Mouse (Mus musculus): ENCODE measurements around the gene Gm11084. TPM values are rescaled to one million over a fixed set of nuclear protein-coding genes. Genes with fewer than 3 reads are reported as not detected.

Gm11084 gene
- not detected in 2 replicates for polyA plus RNA-seq (2012; rRNA removed)
- not detected in 2 replicates for polyA plus RNA-seq (2014; fragmentation: Nextera tagmentation; extraction: Ambion mirVana)

DNA sequence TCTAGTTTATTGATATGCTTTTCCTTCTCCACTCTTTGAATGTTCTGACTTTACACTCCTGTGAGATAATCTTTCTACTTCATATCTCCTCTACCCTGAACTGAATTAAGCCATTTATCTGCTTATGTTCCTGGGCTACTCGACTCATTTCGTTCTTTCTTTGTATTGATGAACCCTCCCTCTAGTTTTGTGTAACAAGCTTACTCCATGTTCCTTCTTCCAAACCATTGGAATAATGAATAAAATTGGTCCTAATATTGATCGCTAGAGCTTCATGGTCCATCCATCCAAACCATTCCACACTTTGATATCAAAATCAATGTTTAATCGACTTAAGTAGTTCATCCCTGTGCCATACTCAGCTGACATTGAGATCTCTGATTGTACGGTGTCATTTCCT is at the start of gene Gm11084:
Gm11084 (minus strand) TSS at position 101 of the 400 bp plus-strand sequence.
- no peaks in the 10 kb centered on the region for H3K36me3 ChIP-seq (ENCODE audit: control insufficient read depth, insufficient read depth, low read length)
- no peak within 1 kb of the TSS for H3K9ac ChIP-seq (ENCODE audit: low read depth, low read length, severe bottlenecking)
- ATAC-seq (ENCODE audit: low FRiP score, low read depth) (no peak), DNase-seq (ENCODE audit: low spot score) (no peak)
- no peak within 1 kb of the TSS for H3K27ac ChIP-seq (replicated peaks; ENCODE audit: low read depth, low read length)
- H3K9me3 ChIP-seq (ENCODE audit: control insufficient read depth, low read length) = 0 out of 2 replicates have a peak, but pooled peaks cover 5% of the 10 kb centered on the region
- H3K4me2 ChIP-seq (replicated peaks; ENCODE audit: low read depth, low read length, severe bottlenecking) = no peak within 1 kb of the TSS
- H3K4me1 ChIP-seq (ENCODE audit: control insufficient read depth, insufficient read depth, low read length) = peaks cover 6% of the 10 kb centered on the region
- no peak within 1 kb of the TSS for H3K4me3 ChIP-seq (replicated peaks; ENCODE audit: low read length)
- H3K27me3 ChIP-seq (ENCODE audit: control insufficient read depth, insufficient read depth, low read length) = no peaks in the 10 kb centered on the region
- 94% methylated on average over 5 of the region's 5 CpGs for WGBS
- no peak for TF ChIP-seq POLR2A (IDR thresholded peaks at IDR 0.05; ENCODE audit: borderline replicate concordance, extremely low read depth, insufficient read depth, insufficient read length)

DNA sequence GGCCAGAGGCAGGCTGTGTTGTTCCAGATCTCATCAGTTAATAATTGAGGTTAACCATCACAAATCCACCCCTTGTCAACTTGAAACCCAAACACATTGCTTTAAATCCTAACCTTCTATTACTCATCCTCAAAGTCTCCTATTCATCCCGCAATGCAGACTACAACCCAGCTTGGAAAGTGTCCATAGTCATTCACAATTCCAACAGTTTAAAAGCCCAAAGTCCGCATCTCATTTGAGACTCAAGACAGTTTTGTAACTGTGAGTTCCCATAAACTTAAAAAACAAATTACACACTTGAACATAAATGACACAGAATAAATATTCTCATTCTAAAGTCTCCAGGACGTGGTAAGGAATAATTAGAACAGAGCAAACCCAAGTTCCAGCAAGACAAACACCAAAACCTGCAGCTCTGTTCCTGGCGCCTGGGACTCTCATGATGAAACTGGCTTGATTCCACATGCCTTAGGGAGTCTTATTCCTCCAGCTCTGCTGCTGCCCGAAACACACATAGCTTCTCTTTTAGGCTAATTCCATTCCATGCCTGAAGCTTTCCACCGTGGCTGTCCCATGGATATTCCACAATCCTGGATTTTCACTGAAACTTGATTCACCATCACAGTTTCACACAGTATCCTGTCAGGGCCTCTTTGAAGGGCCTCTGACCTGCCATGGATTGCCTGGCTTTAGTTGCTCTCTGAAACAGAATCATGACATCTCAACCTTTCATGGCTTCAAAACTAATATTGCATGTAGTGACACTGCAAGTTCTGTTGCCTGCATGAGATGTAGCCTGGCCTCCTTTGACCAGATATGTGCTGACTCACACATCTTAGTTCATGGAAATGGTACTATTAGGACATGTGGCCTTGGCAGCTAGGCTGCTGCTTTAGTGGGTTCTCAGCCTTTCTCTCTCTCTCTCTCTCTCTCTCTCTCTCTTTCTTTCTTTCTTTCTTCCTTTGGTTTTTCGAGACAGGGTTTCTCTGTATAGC is 44.8 kb upstream of the Gm11084 start:
- Histone ChIP-seq H3K9me3 (ENCODE audit: control insufficient read depth, low read length) (no peaks in the 10 kb centered on the region), H3K27ac (replicated peaks; ENCODE audit: low read depth, low read length) (no peak overlapping the region), H3K27me3 (ENCODE audit: control insufficient read depth, insufficient read depth, low read length) (no peaks in the 10 kb centered on the region), H3K36me3 (ENCODE audit: control insufficient read depth, insufficient read depth, low read length) (no peaks in the 10 kb centered on the region), H3K4me3 (replicated peaks; ENCODE audit: low read length) (no peak overlapping the region), H3K9ac (ENCODE audit: low read depth, low read length, severe bottlenecking) (no peak overlapping the region), H3K4me2 (replicated peaks; ENCODE audit: low read depth, low read length, severe bottlenecking) (no peak overlapping the region), H3K4me1 (ENCODE audit: control insufficient read depth, insufficient read depth, low read length) (no peaks in the 10 kb centered on the region)
- WGBS = 66% methylated on average over 7 of the region's 7 CpGs
- DNase-seq (ENCODE audit: low spot score) = no peak
- TF ChIP-seq POLR2A (IDR thresholded peaks at IDR 0.05; ENCODE audit: borderline replicate concordance, extremely low read depth, insufficient read depth, insufficient read length) = no peak
- ATAC-seq (ENCODE audit: low FRiP score, low read depth) = no peak

GRCm38 (mm10) chr2:73029846-73030245 is 43.3 kb upstream of the Gm11084 start:
- H3K27me3 ChIP-seq (ENCODE audit: control insufficient read depth, insufficient read depth, low read length) = no peaks in the 10 kb centered on the region
- H3K4me3 ChIP-seq (replicated peaks; ENCODE audit: low read length) = no peak overlapping the region
- no peak overlapping the region for H3K27ac ChIP-seq (replicated peaks; ENCODE audit: low read depth, low read length)
- no peaks in the 10 kb centered on the region for H3K9me3 ChIP-seq (ENCODE audit: control insufficient read depth, low read length)
- DNase-seq (ENCODE audit: low spot score) (no peak), ATAC-seq (ENCODE audit: low FRiP score, low read depth) (no peak)
- no peak for TF ChIP-seq POLR2A (IDR thresholded peaks at IDR 0.05; ENCODE audit: borderline replicate concordance, extremely low read depth, insufficient read depth, insufficient read length)
- no peaks in the 10 kb centered on the region for H3K36me3 ChIP-seq (ENCODE audit: control insufficient read depth, insufficient read depth, low read length)
- H3K4me2 ChIP-seq (replicated peaks; ENCODE audit: low read depth, low read length, severe bottlenecking) = no peak overlapping the region
- no peak overlapping the region for H3K9ac ChIP-seq (ENCODE audit: low read depth, low read length, severe bottlenecking)
- WGBS = 90% methylated on average over 3 of the region's 3 CpGs
- H3K4me1 ChIP-seq (ENCODE audit: control insufficient read depth, insufficient read depth, low read length) = no peaks in the 10 kb centered on the region

GRCm38 (mm10) chr2:73028019-73028418 is 41.5 kb upstream of the Gm11084 start:
- Histone ChIP-seq H3K4me2 (replicated peaks; ENCODE audit: low read depth, low read length, severe bottlenecking) (no peak overlapping the region), H3K9ac (ENCODE audit: low read depth, low read length, severe bottlenecking) (no peak overlapping the region), H3K4me1 (ENCODE audit: control insufficient read depth, insufficient read depth, low read length) (no peaks in the 10 kb centered on the region), H3K27me3 (ENCODE audit: control insufficient read depth, insufficient read depth, low read length) (no peaks in the 10 kb centered on the region), H3K27ac (replicated peaks; ENCODE audit: low read depth, low read length) (no peak overlapping the region), H3K9me3 (ENCODE audit: control insufficient read depth, low read length) (no peaks in the 10 kb centered on the region), H3K4me3 (replicated peaks; ENCODE audit: low read length) (no peak overlapping the region), H3K36me3 (ENCODE audit: control insufficient read depth, insufficient read depth, low read length) (no peaks in the 10 kb centered on the region)
- no peak for ATAC-seq (ENCODE audit: low FRiP score, low read depth)
- no peak for DNase-seq (ENCODE audit: low spot score)
- no peak for TF ChIP-seq POLR2A (IDR thresholded peaks at IDR 0.05; ENCODE audit: borderline replicate concordance, extremely low read depth, insufficient read depth, insufficient read length)
- 81% methylated on average over 3 of the region's 3 CpGs for WGBS

DNA sequence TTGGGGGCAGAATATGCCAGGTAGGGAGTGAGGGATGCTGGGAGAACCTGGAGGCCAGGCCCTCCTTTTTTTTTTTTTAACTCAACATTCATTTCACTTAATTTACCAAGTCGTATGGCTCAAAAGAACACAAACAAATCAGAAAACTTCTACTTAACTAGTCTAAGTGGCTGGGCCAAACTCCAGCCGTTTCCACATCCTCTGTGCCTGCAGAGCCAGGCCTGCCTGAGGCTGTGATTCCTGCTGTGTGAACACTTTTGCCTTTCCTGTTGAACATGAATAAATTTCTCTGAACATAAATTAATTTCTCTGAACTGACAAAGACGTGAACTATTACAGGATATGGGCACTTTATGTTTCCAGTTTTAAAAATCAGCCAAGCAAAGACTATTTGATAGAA is 40.6 kb upstream of the Gm11084 start:
- DNase-seq (ENCODE audit: low spot score) = no peak
- TF ChIP-seq POLR2A (IDR thresholded peaks at IDR 0.05; ENCODE audit: borderline replicate concordance, extremely low read depth, insufficient read depth, insufficient read length) = no peak
- H3K9ac ChIP-seq (ENCODE audit: low read depth, low read length, severe bottlenecking) = no peak overlapping the region

More for the DNA sequence above, 40.6 kb upstream of the Gm11084 start:
- Histone ChIP-seq H3K36me3 (ENCODE audit: control insufficient read depth, insufficient read depth, low read length) (no peaks in the 10 kb centered on the region), H3K4me2 (replicated peaks; ENCODE audit: low read depth, low read length, severe bottlenecking) (no peak overlapping the region), H3K27me3 (ENCODE audit: control insufficient read depth, insufficient read depth, low read length) (no peaks in the 10 kb centered on the region), H3K9me3 (ENCODE audit: control insufficient read depth, low read length) (no peaks in the 10 kb centered on the region), H3K4me1 (ENCODE audit: control insufficient read depth, insufficient read depth, low read length) (no peaks in the 10 kb centered on the region), H3K27ac (replicated peaks; ENCODE audit: low read depth, low read length) (no peak overlapping the region), H3K4me3 (replicated peaks; ENCODE audit: low read length) (no peak overlapping the region)
- WGBS = 10% methylated on average over 3 of the region's 3 CpGs
- no peak for ATAC-seq (ENCODE audit: low FRiP score, low read depth)
